Mouse (Mus musculus) CH12.LX (cell line): ENCODE measurements around the gene Myrf. TPM values are rescaled to one million over a fixed set of nuclear protein-coding genes. Genes with fewer than 3 reads are reported as not detected.

Source experiments
- DNase-seq: peaks from one replicate; pipeline ENCODE4 v3.0.0-alpha.2; 2013; ENCODE audit errors: extremely low read depth
- H3K27ac ChIP-seq: 2 replicates; pipeline ENCODE4 v1.5.1; 2012; ENCODE audit warnings: low read depth, mild to moderate bottlenecking, control low read depth, moderate library complexity; ENCODE audit not compliant: insufficient read depth
- H3K27me3 ChIP-seq: replicated peaks from 2 replicates; pipeline ENCODE3; 2012; ENCODE audit warnings: inconsistent platforms
- H3K36me3 ChIP-seq, 2 experiments: replicated peaks in 1 of 2; 2 replicates each; pipeline versions ENCODE3 to v1.6.1; 2012; ENCODE audit warnings: inconsistent platforms in 1 of 2, low read length in 1 of 2, mild to moderate bottlenecking in 1 of 2, mixed read lengths in 1 of 2, moderate library complexity in 1 of 2; ENCODE audit not compliant: control insufficient read depth in 1 of 2, insufficient read depth in 1 of 2
- H3K4me1 ChIP-seq, 2 experiments: 2 replicates each; pipeline ENCODE4 v1.6.1; 2012; ENCODE audit warnings: inconsistent platforms in 1 of 2, moderate library complexity in 1 of 2; ENCODE audit not compliant: insufficient read depth in 2 of 2, control insufficient read depth in 1 of 2
- H3K4me2 ChIP-seq: 2 replicates; pipeline ENCODE4 v1.6.1; 2012; ENCODE audit warnings: low read depth, mild to moderate bottlenecking, control low read depth; ENCODE audit not compliant: poor library complexity, insufficient read depth, severe bottlenecking
- H3K4me3 ChIP-seq, 3 experiments: fragments of 150-350 bp in 1 of 3; sonication (generic) in 1 of 3; replicated peaks in 1 of 3; 2 replicates each; pipeline versions ENCODE3 to v1.5.1; 2011 to 2012; ENCODE audit warnings: low read depth in 2 of 3, low read length in 2 of 3, mild to moderate bottlenecking in 2 of 3, moderate library complexity in 2 of 3, control low read depth in 1 of 3, improper control_type of control experiment in 1 of 3, inconsistent platforms in 1 of 3, mixed read lengths in 1 of 3; ENCODE audit not compliant: poor library complexity in 1 of 3
- H3K79me2 ChIP-seq: replicated peaks from 2 replicates; pipeline ENCODE4 v1.6.1; 2012; ENCODE audit warnings: mild to moderate bottlenecking, moderate library complexity; ENCODE audit not compliant: control insufficient read depth, poor library complexity, insufficient read depth, severe bottlenecking; ENCODE audit errors: extremely low read depth
- H3K9ac ChIP-seq: 2 replicates; pipeline ENCODE4 v1.6.1; 2012; ENCODE audit warnings: low read depth, mild to moderate bottlenecking, control low read depth, moderate library complexity; ENCODE audit not compliant: insufficient read depth
- H3K9me3 ChIP-seq: replicated peaks from 2 replicates; pipeline ENCODE3; 2012; ENCODE audit warnings: low read length, inconsistent platforms, mixed read lengths
- CHD1 ChIP-seq: IDR thresholded peaks from 2 replicates; pipeline ENCODE4 v1.6.1; 2012; ENCODE audit warnings: low read depth, low read length, improper control_type of control experiment, inconsistent platforms
- CHD2 ChIP-seq: IDR thresholded peaks from 2 replicates; pipeline ENCODE4 v1.6.1; 2011; ENCODE audit warnings: low read length, improper control_type of control experiment
- CTCF ChIP-seq, 2 experiments: IDR thresholded peaks in 1 of 2; conservative IDR thresholded peaks in 1 of 2; 2 replicates each; pipeline ENCODE4 v1.5.1; 2011 to 2012; ENCODE audit warnings: low read depth in 2 of 2, low read length in 2 of 2, improper control_type of control experiment in 1 of 2, inconsistent platforms in 1 of 2, mild to moderate bottlenecking in 1 of 2, moderate library complexity in 1 of 2
- E2F4 ChIP-seq: IDR thresholded peaks from 2 replicates; pipeline ENCODE4 v1.6.1; 2011; ENCODE audit warnings: low read depth, low read length, improper control_type of control experiment; ENCODE audit not compliant: insufficient replicate concordance
- ELF1 ChIP-seq: IDR thresholded peaks from 2 replicates; pipeline ENCODE4 v1.6.1; 2014; ENCODE audit warnings: low read depth, mild to moderate bottlenecking, inconsistent platforms, low read length, improper control_type of control experiment
- ETS1 ChIP-seq: conservative IDR thresholded peaks from 2 replicates; pipeline ENCODE4 v1.6.1; 2012; ENCODE audit warnings: low read depth, mild to moderate bottlenecking, inconsistent platforms, low read length, improper control_type of control experiment, moderate library complexity
- HCFC1 ChIP-seq: IDR thresholded peaks from 2 replicates; pipeline ENCODE4 v1.6.1; 2012; ENCODE audit warnings: low read depth, mild to moderate bottlenecking, inconsistent platforms, low read length, improper control_type of control experiment
- IRF4 ChIP-seq: IDR thresholded peaks from 2 replicates; pipeline ENCODE4 v1.6.1; 2014; ENCODE audit warnings: low read depth, mild to moderate bottlenecking, inconsistent platforms, low read length, improper control_type of control experiment
- JUN ChIP-seq: IDR thresholded peaks from 2 replicates; pipeline ENCODE4 v1.6.1; 2011; ENCODE audit warnings: low read depth, mild to moderate bottlenecking, low read length, improper control_type of control experiment, moderate library complexity; ENCODE audit not compliant: insufficient read depth
- MAZ ChIP-seq: IDR thresholded peaks from 2 replicates; pipeline ENCODE4 v1.6.1; 2012; ENCODE audit warnings: low read depth, mild to moderate bottlenecking, inconsistent platforms, low read length, improper control_type of control experiment, moderate library complexity
- MEF2A ChIP-seq: IDR thresholded peaks from 2 replicates; pipeline ENCODE4 v1.6.1; 2014; ENCODE audit warnings: low read depth, mild to moderate bottlenecking, inconsistent platforms, low read length, improper control_type of control experiment, borderline replicate concordance
- MXI1 ChIP-seq: IDR thresholded peaks from 2 replicates; pipeline ENCODE4 v1.6.1; 2011; ENCODE audit warnings: mild to moderate bottlenecking, low read depth, low read length, improper control_type of control experiment
- MYC ChIP-seq: IDR thresholded peaks from 2 replicates; pipeline ENCODE4 v1.6.1; 2011; ENCODE audit warnings: low read depth, mild to moderate bottlenecking, improper control_type of control experiment, low read length
- NELFE ChIP-seq: IDR thresholded peaks from 2 replicates; pipeline ENCODE4 v1.6.1; 2011; ENCODE audit warnings: low read depth, low read length, improper control_type of control experiment
- POLR2AphosphoS2 ChIP-seq: IDR thresholded peaks from 2 replicates; pipeline ENCODE4 v1.6.1; 2011; ENCODE audit warnings: low read depth, low read length, improper control_type of control experiment
- RAD21 ChIP-seq: IDR thresholded peaks from 2 replicates; pipeline ENCODE4 v1.6.1; 2011; ENCODE audit warnings: low read depth, mild to moderate bottlenecking, low read length, improper control_type of control experiment, moderate library complexity
- SIN3A ChIP-seq: IDR thresholded peaks from 2 replicates; pipeline ENCODE4 v1.6.1; 2012; ENCODE audit warnings: low read length, improper control_type of control experiment, inconsistent platforms
- SMC3 ChIP-seq: IDR thresholded peaks from 2 replicates; pipeline ENCODE4 v1.6.1; 2011; ENCODE audit warnings: low read depth, low read length, improper control_type of control experiment
- TBP ChIP-seq: conservative IDR thresholded peaks from 2 replicates; pipeline ENCODE4 v1.6.1; 2011; ENCODE audit warnings: low read depth, low read length, improper control_type of control experiment
- USF1 ChIP-seq: IDR thresholded peaks from 2 replicates; pipeline ENCODE4 v1.6.1; 2014; ENCODE audit warnings: low read depth, mild to moderate bottlenecking, inconsistent platforms, low read length, improper control_type of control experiment
- ZC3H11A ChIP-seq: IDR thresholded peaks from 2 replicates; pipeline ENCODE4 v1.6.1; 2012; ENCODE audit warnings: low read depth, mild to moderate bottlenecking, inconsistent platforms, low read length, improper control_type of control experiment
- ZKSCAN1 ChIP-seq: IDR thresholded peaks from 2 replicates; pipeline ENCODE4 v1.6.1; 2012; ENCODE audit warnings: low read depth, inconsistent platforms, low read length, improper control_type of control experiment, borderline replicate concordance
- dilution Hi-C: fragments of 300-500 bp; cut with MboI; formaldehyde crosslinking; loops from 2 replicates; pipeline ENCODE4 v1.14.3; 2020; ENCODE audit warnings: low sequenced_read_pairs; ENCODE audit not compliant: extremely low pct_unique_long_range_greater_than_20kb, extremely low pct_ligation_motif_present
- in situ Hi-C: fragments of 300-500 bp; cut with MboI; formaldehyde crosslinking; loops from 3 replicates; pipeline ENCODE4 v1.14.3; 2019; ENCODE audit warnings: low sequenced_read_pairs, low pct_ligation_motif_present, low pct_unique_long_range_greater_than_20kb, mixed read lengths
- polyA plus RNA-seq: library from polyadenylated mRNA; unstranded; fragments of >175 nt; gene quantifications from 2 replicates; pipeline ENCODE4 v1.2.1, GENCODE M21; 2012; ENCODE audit warnings: low read depth; ENCODE audit not compliant: insufficient read length
- total RNA-seq, 2 experiments: library from RNA; depleted of rRNA; stranded (reverse); fragments of 300-350 nt in 1 of 2; fragments of >200 nt in 1 of 2; gene quantifications; 2 replicates each; pipeline ENCODE4 v1.2.3; 2012 to 2014

Myrf gene
- total and polyA plus RNA-seq, 3 experiments = 0.10 to 0.13 TPM; not detected in 1

GRCm38 (mm10) chr19:10271592-10271991 lies 31.0 kb upstream of the Myrf start:
- Histone ChIP-seq H3K79me2 (no peaks in the 10 kb centered on the region), H3K9me3 (no peaks in the 10 kb centered on the region), H3K4me3 (no peak overlapping the region), H3K9ac (no peak overlapping the region), H3K27me3 (peaks cover 23% of the 10 kb centered on the region), H3K4me2 (no peak overlapping the region), H3K4me1 (peaks cover 24 to 44% of the 10 kb centered on the region in 2 experiments), H3K36me3 (no peaks in the 10 kb centered on the region), H3K27ac (no peak overlapping the region)
- in situ Hi-C loops = no loop called here
- TF ChIP-seq MXI1 (no peak), CHD2 (no peak), ZC3H11A (no peak), NELFE (no peak), IRF4 (no peak), HCFC1 (no peak), CTCF (conservative IDR thresholded peaks at IDR 0.05 in 1 of 2, IDR thresholded peaks at IDR 0.05 in 1 of 2; ENCODE audit: low read depth in 2 of 2, low read length in 2 of 2) (no peak), ELF1 (no peak), SIN3A (no peak)
- dilution Hi-C loops = no loop called here
- no peak for DNase-seq

- Histone ChIP-seq H3K4me3 (no peak overlapping the region), H3K4me2 (no peak overlapping the region), H3K4me1 (peaks cover 18 to 38% of the 10 kb centered on the region in 2 experiments), H3K36me3 (no peaks in the 10 kb centered on the region), H3K79me2 (no peaks in the 10 kb centered on the region), H3K9ac (no peak overlapping the region), H3K9me3 (no peaks in the 10 kb centered on the region), H3K27ac (no peak overlapping the region), H3K27me3 (peaks cover 25% of the 10 kb centered on the region)
- TF ChIP-seq ETS1 (no peak), MYC (no peak), SIN3A (no peak), MEF2A (no peak), USF1 (no peak), JUN (no peak), TBP (no peak), E2F4 (no peak), RAD21 (no peak), CHD1 (no peak), ELF1 (no peak), POLR2AphosphoS2 (no peak), SMC3 (no peak), MAZ (no peak), ZKSCAN1 (no peak), ZC3H11A (no peak), NELFE (no peak), CHD2 (no peak), IRF4 (no peak)
- dilution Hi-C loops = no loop called here
- in situ Hi-C loops = no loop called here
- DNase-seq = no peak
Measured at GRCm38 (mm10) chr19:10270356-10270755, 29.8 kb upstream of the Myrf start.
